Mouse (Mus musculus): ENCODE measurements at regions not wholly inside any gene's neighbourhood (a gene's known extent, or its start where the extent isn't known, plus 50 kb on each side); places are given as distances from the start of the nearest gene placed in this dataset.

- no peaks in the 10 kb centered on the region for H3K4me1 ChIP-seq (ENCODE audit: insufficient read depth)
- H3K27me3 ChIP-seq (ENCODE audit: insufficient read depth, low read length), result no peaks in the 10 kb centered on the region
- WGBS, result 74% methylated on average over 5 of the region's 5 CpGs
- no peak overlapping the region for H3K27ac ChIP-seq (ENCODE audit: low read depth)
- DNase-seq, result no peak
- H3K9me3 ChIP-seq (ENCODE audit: low read depth, low read length), result no peaks in the 10 kb centered on the region
- no peak overlapping the region for H3K4me3 ChIP-seq (ENCODE audit: low read depth, low read length)
- TF ChIP-seq CTCF (IDR thresholded peaks at IDR 0.05; ENCODE audit: low read depth), result no peak
- H3K9ac ChIP-seq, result no peak overlapping the region
- ATAC-seq (ENCODE audit: insufficient read depth), result no peak
- no peak overlapping the region for H3K4me2 ChIP-seq
- no peaks in the 10 kb centered on the region for H3K36me3 ChIP-seq (ENCODE audit: insufficient read depth)
Measured at GRCm38 (mm10) chr12:105274866-105275265, 52.3 kb upstream of the Tcl1 start.

- no peak overlapping the region for H3K27ac ChIP-seq (ENCODE audit: low read depth)
- DNase-seq (no peak), ATAC-seq (ENCODE audit: insufficient read depth) (no peak)
- no peak overlapping the region for H3K4me2 ChIP-seq
- no peaks in the 10 kb centered on the region for H3K27me3 ChIP-seq (ENCODE audit: insufficient read depth, low read length)
- peaks cover 4% of the 10 kb centered on the region; the same call in 1 of the 2 replicates for H3K4me1 ChIP-seq (ENCODE audit: insufficient read depth)
- H3K4me3 ChIP-seq (ENCODE audit: low read depth, low read length), result no peak overlapping the region
- 47% methylated on average over 10 of the region's 10 CpGs for WGBS
- no peaks in the 10 kb centered on the region for H3K9me3 ChIP-seq (ENCODE audit: low read depth, low read length)
- H3K9ac ChIP-seq, result no peak overlapping the region
- H3K36me3 ChIP-seq (ENCODE audit: insufficient read depth), result no peaks in the 10 kb centered on the region
- no peak for TF ChIP-seq CTCF (IDR thresholded peaks at IDR 0.05; ENCODE audit: low read depth)
Measured at GRCm38 (mm10) chr12:105280076-105280475, 53.6 kb upstream of the Tunar start.

- Histone ChIP-seq H3K4me3 (ENCODE audit: low read depth, low read length) (no peak overlapping the region), H3K4me1 (ENCODE audit: insufficient read depth) (peaks cover 4% of the 10 kb centered on the region; the same call in 1 of the 2 replicates), H3K36me3 (ENCODE audit: insufficient read depth) (no peaks in the 10 kb centered on the region), H3K4me2 (no peak overlapping the region), H3K27ac (ENCODE audit: low read depth) (no peak overlapping the region), H3K9me3 (ENCODE audit: low read depth, low read length) (no peaks in the 10 kb centered on the region), H3K27me3 (ENCODE audit: insufficient read depth, low read length) (no peaks in the 10 kb centered on the region), H3K9ac (no peak overlapping the region)
- TF ChIP-seq CTCF (IDR thresholded peaks at IDR 0.05; ENCODE audit: low read depth), result no peak
- ATAC-seq (ENCODE audit: insufficient read depth) (no peak), DNase-seq (peak; percentile 52)
- 18% methylated on average over 8 of the region's 8 CpGs for WGBS
Measured at GRCm38 (mm10) chr12:105281070-105281469, 52.6 kb upstream of the Tunar start.

- TF ChIP-seq CTCF (IDR thresholded peaks at IDR 0.05; ENCODE audit: low read depth), result no peak
- ATAC-seq (ENCODE audit: insufficient read depth) (no peak), DNase-seq (no peak)
- Histone ChIP-seq H3K9me3 (ENCODE audit: low read depth, low read length) (no peaks in the 10 kb centered on the region), H3K4me3 (ENCODE audit: low read depth, low read length) (no peak overlapping the region), H3K9ac (no peak overlapping the region), H3K4me2 (no peak overlapping the region), H3K27me3 (ENCODE audit: insufficient read depth, low read length) (no peaks in the 10 kb centered on the region), H3K27ac (ENCODE audit: low read depth) (no peak overlapping the region), H3K36me3 (ENCODE audit: insufficient read depth) (no peaks in the 10 kb centered on the region), H3K4me1 (ENCODE audit: insufficient read depth) (peaks cover 4% of the 10 kb centered on the region; the same call in 1 of the 2 replicates)
- WGBS, result 59% methylated on average over 7 of the region's 7 CpGs
Measured at GRCm38 (mm10) chr12:105282091-105282490, 51.6 kb upstream of the Tunar start.

Measured in lung, embryonic 14.5 days (tissue).